Mouse (Mus musculus): ENCODE data around the gene Gmpr2.

- TF ChIP-seq CTCF (IDR thresholded peaks at IDR 0.05; ENCODE audit: control insufficient read depth, insufficient read depth, insufficient read length) (no peak), FOSL1 (IDR thresholded peaks at IDR 0.05; ENCODE audit: insufficient read depth, low read length, poor library complexity, severe bottlenecking) (no peak), MAX (IDR thresholded peaks at IDR 0.05) (no peak), MYOD1 (IDR thresholded peaks at IDR 0.05; ENCODE audit: control insufficient read depth, insufficient read length, low read depth) (no peak)
Measured at GRCm38 (mm10) chr14:55707397-55707796, 35.7 kb downstream of the Gmpr2 start.

Data from C2C12 (cell line).